Mouse (Mus musculus): ENCODE measurements at regions not wholly inside any gene's neighbourhood (a gene's known extent, or its start where the extent isn't known, plus 50 kb on each side); places are given as distances from the start of the nearest gene placed in this dataset.

DNA sequence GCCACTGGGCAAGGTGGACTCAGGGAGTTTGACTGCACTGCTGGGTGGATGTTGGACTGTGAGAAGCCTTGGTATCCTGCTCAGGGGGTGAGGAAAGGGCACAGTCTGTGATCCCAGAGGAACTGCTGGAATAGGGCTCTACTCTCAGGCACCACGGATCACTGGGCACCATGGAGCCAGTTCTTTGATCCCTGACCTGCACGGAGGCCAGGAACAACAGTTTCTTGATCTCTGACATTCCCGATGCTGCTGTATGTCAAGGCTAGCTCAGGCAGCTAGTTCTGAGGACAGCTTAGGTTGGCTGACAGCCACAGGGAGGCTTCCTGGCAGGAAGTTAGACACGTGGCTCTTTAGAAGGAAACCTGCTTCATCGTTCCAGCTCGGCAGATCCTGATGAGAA lies 289.5 kb upstream of the Slit2 start:
- no peak for DNase-seq (ENCODE audit: low spot score in 2 of 2)

DNA sequence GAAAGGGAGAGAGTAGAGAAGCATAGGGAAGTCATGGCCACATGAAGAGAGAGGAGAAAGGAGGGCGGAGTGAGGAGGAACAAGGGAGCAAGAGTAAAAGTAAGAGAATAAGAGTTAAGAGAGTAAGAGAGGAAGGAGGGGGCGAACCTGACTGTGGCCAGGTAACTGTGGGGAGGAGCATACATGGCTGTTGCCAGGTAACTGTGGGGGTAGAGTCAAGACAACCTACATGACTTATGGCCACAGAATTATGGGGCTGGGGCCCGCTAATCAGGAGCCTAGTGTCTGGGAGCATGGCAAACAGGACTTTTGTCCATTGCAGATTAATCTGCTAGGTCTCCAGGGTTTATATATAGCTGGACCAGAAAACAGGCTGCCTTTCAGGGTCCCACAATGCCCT lies 289.0 kb upstream of the Slit2 start:
- no peak for DNase-seq (ENCODE audit: low spot score in 2 of 2)

DNA sequence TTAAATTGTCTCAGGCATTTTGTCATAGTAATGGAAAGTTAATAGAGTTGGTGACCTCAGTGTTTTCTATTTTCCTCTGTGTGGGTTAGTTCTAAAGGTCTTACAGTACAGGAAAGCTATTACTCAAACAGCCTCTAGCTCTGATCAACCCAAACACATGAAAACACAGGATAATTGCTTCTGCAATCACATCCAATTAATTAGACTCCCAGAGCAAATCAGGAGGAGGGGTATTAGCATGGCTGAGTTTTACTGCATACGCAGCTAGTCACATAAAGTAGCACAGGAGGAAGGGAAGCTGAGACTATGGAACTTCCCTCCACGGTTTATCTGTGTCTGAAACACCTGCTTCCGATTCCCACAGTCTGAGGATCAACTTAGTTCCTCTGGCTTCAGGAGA lies 288.3 kb upstream of the Slit2 start:
- no peak for DNase-seq (ENCODE audit: low spot score in 2 of 2)

DNA sequence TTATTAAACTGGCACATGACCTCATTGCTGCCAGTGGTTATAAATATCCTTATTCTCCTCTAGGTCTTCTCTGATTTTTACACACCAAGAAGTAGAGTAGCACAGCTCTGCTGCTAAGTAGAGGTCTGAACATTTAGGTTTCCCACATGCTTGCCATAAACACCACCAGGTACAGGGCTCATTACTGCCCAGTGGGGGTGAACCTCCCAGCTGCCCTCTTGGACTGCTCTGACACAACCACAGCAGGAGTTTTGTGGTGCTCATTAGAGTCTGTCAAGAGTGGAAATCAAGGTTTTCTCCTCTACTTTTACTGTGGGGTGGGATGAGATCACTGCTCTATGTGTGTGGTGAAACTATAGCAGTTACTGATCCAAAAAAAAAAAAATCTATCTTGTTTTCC lies 271.4 kb upstream of the Slit2 start:
- no peak for DNase-seq (ENCODE audit: low spot score in 2 of 2)

- DNase-seq (ENCODE audit: low spot score in 2 of 2), result no peak
These were observed 268.6 kb upstream of the Slit2 start for GRCm38 (mm10) chr5:47714333-47714732.

DNA sequence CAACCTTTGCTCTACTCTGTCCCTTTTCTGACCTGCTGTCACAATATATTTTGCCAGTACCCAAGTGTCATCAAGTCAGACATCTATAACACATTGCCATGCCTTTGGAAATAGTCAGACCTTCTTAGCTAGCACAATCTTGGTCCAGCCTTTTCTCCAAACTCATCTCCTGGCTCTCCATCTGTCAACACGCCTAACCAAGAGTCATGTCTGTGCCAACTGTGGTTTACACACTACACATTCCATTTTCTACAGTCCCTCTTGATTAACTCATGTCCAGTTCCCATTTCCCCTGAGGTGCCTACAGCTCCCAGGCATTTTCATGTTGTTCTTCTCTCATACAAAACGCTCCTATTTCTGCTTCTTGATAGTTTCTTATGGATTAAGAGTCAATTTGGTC lies 258.0 kb upstream of the Slit2 start:
- no peak for DNase-seq (ENCODE audit: low spot score in 2 of 2)

- no peak for DNase-seq (ENCODE audit: low spot score in 2 of 2)
These were observed 240.2 kb upstream of the Slit2 start for GRCm38 (mm10) chr5:47742727-47743126.

GRCm38 (mm10) chr5:47745177-47745576 lies 237.8 kb upstream of the Slit2 start:
- no peak for DNase-seq (ENCODE audit: low spot score in 2 of 2)

DNA sequence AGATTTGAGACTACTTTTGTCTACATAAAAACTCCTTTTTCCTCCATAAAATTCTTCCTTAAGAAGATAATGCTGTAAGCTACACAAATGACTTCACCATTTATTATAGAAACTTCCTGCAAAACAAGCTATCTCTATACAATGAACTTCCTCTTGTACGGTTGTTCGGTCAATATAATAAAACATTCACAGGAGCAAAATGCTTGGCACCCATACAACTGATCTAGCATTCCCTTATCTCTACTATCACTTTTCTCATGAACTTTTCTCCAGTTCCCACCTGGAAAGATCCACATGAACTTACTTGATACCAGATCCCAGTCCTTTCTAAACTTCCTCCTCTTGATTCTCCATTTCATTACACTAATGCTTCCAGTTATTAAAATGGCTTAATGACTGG lies 231.0 kb upstream of the Slit2 start:
- no peak for DNase-seq (ENCODE audit: low spot score in 2 of 2)

- no peak for DNase-seq (ENCODE audit: low spot score in 2 of 2)
These were observed 210.1 kb upstream of the Slit2 start for GRCm38 (mm10) chr5:47772642-47773353.

DNA sequence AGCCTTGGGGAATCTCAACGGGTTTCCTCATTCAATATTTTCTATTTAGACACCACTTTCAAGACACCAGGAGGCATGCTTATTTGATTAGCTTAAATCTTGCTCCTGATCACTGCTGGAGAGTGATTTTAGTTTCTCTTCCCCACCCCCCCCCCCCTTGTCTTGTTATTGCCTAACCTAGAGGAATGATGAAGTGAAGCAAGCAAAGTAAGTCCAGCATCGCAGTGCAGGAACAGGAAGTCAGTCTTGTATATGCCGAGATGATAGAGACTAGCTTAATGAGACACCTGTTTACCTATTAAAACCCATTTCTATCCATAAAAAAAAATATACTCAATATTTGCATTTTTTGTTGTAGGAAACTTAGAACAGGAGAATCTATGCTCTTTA lies 209.6 kb upstream of the Slit2 start:
- no peak for DNase-seq (ENCODE audit: low spot score in 2 of 2)

- DNase-seq (ENCODE audit: low spot score in 2 of 2), result no peak
These were observed 202.1 kb upstream of the Slit2 start for GRCm38 (mm10) chr5:47780861-47781260.

GRCm38 (mm10) chr5:47781608-47782007 lies 201.3 kb upstream of the Slit2 start:
- no peak for DNase-seq (ENCODE audit: low spot score in 2 of 2)

GRCm38 (mm10) chr5:47794639-47795272 lies 188.2 kb upstream of the Slit2 start:
- DNase-seq (ENCODE audit: low spot score in 2 of 2), result no peak

DNA sequence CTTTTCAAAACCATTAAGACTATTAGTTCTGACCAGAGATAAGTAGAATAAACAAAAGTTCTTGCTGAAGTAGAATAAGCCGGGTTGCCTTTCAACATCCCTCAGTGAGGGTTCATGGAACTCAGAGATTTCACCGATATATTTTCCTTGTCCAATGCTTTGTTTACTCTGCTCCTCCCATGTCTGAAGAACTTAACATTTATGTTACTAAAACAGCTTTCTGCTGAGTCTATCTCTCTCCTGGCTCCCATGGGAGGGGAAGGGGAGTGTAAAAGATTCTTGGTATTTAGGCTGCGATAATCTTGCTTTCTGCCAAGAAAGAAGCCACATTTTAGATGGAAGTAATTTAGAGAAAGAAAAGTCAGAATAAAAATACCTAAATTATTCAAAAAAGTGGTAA lies 187.7 kb upstream of the Slit2 start:
- DNase-seq (ENCODE audit: low spot score in 2 of 2), result no peak

DNA sequence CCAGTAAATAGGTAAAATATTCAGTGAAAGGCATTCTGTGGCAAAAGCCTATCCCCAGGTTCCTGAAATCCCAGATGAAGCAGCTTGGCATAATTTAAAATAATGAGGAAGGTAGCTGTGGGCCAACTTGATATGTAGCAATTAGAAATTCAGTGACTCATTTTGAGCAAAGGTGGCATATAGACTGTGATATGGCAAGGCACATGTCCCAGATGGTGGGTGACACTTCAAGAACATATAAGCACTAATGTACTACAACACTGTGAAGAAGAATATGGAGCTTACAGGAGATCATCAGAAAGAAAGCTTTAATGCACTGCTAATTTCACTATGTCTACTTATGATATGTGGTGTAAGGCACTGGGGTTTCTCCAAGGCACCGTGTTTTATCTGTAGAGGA lies 162.0 kb upstream of the Slit2 start:
- no peak for DNase-seq (ENCODE audit: low spot score in 2 of 2)

DNA sequence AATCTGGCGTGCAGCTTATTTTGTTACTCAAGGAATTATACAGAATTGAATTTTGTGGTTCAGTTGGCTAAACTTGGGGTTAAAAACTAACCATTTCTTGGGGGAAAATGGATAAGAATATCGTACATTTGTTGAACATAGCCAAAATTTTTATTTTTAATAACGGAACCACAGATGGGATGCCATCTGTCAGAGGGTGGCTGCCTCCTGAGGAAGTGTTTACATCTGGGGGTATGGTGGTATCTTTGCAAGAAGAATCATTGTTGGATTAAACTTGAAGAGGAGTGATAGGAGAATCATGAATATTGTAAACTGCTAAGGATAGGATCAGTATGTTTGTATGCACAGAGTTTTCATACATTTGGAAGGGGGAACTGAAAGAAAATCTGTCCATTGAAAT lies 144.9 kb upstream of the Slit2 start:
- DNase-seq (ENCODE audit: low spot score in 2 of 2), result peak in 1 of 2 experiments; percentile 23

- no peak for DNase-seq (ENCODE audit: low spot score in 2 of 2)
These were observed 113.2 kb upstream of the Slit2 start for GRCm38 (mm10) chr5:47869701-47870100.
